Mouse (Mus musculus) stomach, postnatal 0 days (tissue): ENCODE data around the gene Ppfia3.

Experiments used
- CTCF ChIP-seq: IDR thresholded peaks from 2 replicates; pipeline ENCODE4 v1.5.1; 2016; ENCODE audit warnings: antibody characterized with exemption, low read depth, mild to moderate bottlenecking, moderate library complexity
- EP300 ChIP-seq: optimal IDR thresholded peaks from 2 replicates; pipeline ENCODE3; 2016; ENCODE audit warnings: antibody characterized with exemption

DNA sequence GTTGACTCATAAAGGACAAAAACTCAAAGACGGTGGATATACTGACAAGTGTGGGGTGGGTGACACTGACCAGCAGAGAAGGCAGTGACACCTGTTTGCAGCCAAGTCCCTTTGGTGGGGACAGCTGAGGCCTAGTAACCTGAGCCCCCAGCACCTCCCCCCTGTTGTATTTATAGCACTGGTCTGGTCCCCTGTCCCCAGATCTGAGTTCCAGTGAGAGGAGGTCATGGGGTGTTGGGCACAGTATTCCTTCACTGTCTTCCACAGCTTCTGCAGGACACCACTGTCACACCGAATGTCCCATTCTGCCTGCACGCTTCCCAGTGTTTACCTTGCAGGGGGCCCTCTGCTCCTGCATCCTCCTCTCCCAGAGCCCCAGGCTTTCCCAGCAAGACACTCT is 32.2 kb downstream of the Ppfia3 start:
- no peak for TF ChIP-seq CTCF
- no peak for TF ChIP-seq EP300
